Mouse (Mus musculus): ENCODE results near the gene Dpp3.
A peak's percentile ranks its signal among the peaks of the same experiment; 100 is the strongest.
"Not testable (repeated sequence)": the region's sequence is repeated elsewhere in the genome, so short reads cannot be mapped to it uniquely, and the experiment has no call there.

The Dpp3 gene

GRCm38 (mm10) chr19:4927904-4928531, at the start of gene Dpp3:
Gene Dpp3, minus strand, starts transcription at chr19:4928287.
- DNase-seq (ENCODE audit: low spot score): peak; percentile 100

GRCm38 (mm10) chr19:4968236-4968635, 40.1 kb upstream of the Dpp3 start:
- DNase-seq (ENCODE audit: low spot score): peak; percentile 46

- peak; percentile 97 for DNase-seq (ENCODE audit: low spot score)
Observed at GRCm38 (mm10) chr19:4961928-4962601, 34.0 kb upstream of the Dpp3 start, which contains the start of gene Mrpl11. Gene Mrpl11, plus strand, starts transcription at chr19:4962147.

GRCm38 (mm10) chr19:4948641-4949040, 20.6 kb upstream of the Dpp3 start:
- not testable (repeated sequence) for DNase-seq (ENCODE audit: low spot score)

GRCm38 (mm10) chr19:4945540-4945939, 17.5 kb upstream of the Dpp3 start:
- DNase-seq (ENCODE audit: low spot score): no peak

- DNase-seq (ENCODE audit: low spot score): no peak
Observed at GRCm38 (mm10) chr19:4943253-4943588, 15.1 kb upstream of the Dpp3 start.

GRCm38 (mm10) chr19:4942551-4943252, 14.6 kb upstream of the Dpp3 start, which contains the start of gene Peli3:
Gene Peli3, minus strand, starts transcription at chr19:4943127.
- peak; percentile 89 for DNase-seq (ENCODE audit: low spot score)

GRCm38 (mm10) chr19:4937444-4938310, 9.6 kb upstream of the Dpp3 start:
- no peak for DNase-seq (ENCODE audit: low spot score)

- no peak for DNase-seq (ENCODE audit: low spot score)
Observed at GRCm38 (mm10) chr19:4936896-4937295, 8.8 kb upstream of the Dpp3 start.

- no peak for DNase-seq (ENCODE audit: low spot score)
Observed at GRCm38 (mm10) chr19:4928781-4929180, 694 bp upstream of the Dpp3 start.

GRCm38 (mm10) chr19:4925121-4925860, 2.8 kb downstream of the Dpp3 start:
- DNase-seq (ENCODE audit: low spot score): no peak

GRCm38 (mm10) chr19:4919652-4920051, 8.4 kb downstream of the Dpp3 start:
- DNase-seq (ENCODE audit: low spot score): no peak

- DNase-seq (ENCODE audit: low spot score): no peak
Observed at GRCm38 (mm10) chr19:4916827-4917226, 11.3 kb downstream of the Dpp3 start.

- no peak for DNase-seq (ENCODE audit: low spot score)
Observed at GRCm38 (mm10) chr19:4915924-4916603, 12.0 kb downstream of the Dpp3 start.

- no peak for DNase-seq (ENCODE audit: low spot score)
Observed at GRCm38 (mm10) chr19:4909376-4909775, 18.7 kb downstream of the Dpp3 start.

GRCm38 (mm10) chr19:4908107-4908506, 20.0 kb downstream of the Dpp3 start:
- DNase-seq (ENCODE audit: low spot score): peak; percentile 42

GRCm38 (mm10) chr19:4905979-4906794, 21.9 kb downstream of the Dpp3 start, which contains the start of gene Bbs1:
Gene Bbs1, minus strand, starts transcription at chr19:4906628.
- peak; percentile 91 for DNase-seq (ENCODE audit: low spot score)

- DNase-seq (ENCODE audit: low spot score): no peak
Observed at GRCm38 (mm10) chr19:4899888-4900287, 28.2 kb downstream of the Dpp3 start.

GRCm38 (mm10) chr19:4898972-4899371, 29.1 kb downstream of the Dpp3 start:
- DNase-seq (ENCODE audit: low spot score): no peak

Measured in embryo, embryonic 10.5 days (tissue).